8 mouse cellular contexts compared by ENCODE assay signal in the genomic region with DNA sequence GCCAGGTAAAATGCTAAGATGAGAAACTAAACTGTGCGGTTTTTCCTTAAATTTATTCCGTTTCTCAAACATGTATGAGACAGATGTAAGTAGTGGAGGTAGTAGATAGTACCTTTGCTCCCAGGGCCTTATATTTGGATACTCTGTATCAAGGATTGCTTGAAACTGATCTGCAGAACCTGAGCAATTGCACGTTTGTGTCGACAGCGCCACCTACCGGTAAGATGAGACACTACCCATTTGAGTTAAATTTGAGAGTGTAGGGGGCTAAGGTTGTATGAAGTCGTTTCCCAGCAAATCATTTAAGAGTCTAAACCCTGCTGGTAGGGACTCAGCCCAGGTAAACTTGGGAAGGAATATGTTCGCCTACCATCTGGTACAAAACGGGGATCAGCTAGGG. TPM values are rescaled to one million over a fixed set of nuclear protein-coding genes. Genes with fewer than 3 reads are reported as not detected.
DNase-seq lines count a peak whose midpoint lies in the region; ATAC-seq lines count a peak whose summit lies in the region.

No protein-coding gene starts in this region.

- H3K9ac ChIP-seq in midbrain, embryonic 14.5 days (replicated peaks; ENCODE audit: low read length): no peak overlapping the region

- intact Hi-C loops in left cerebral cortex, postnatal 4 days (cut with DNase I): loop anchor here (5.0 kb wide), 1 partner anchor 52 kb away; no protein-coding TSS in a partner anchor

- peak; percentile 80 for ATAC-seq in erythroblast, adult 5-6 weeks (replicated peaks; ENCODE audit: low FRiP score, poor library complexity, severe bottlenecking)
- no peak for ATAC-seq in midbrain, embryonic 14.5 days (ENCODE audit: low FRiP score, low TSS enrichment)

- no peaks in the 10 kb centered on the region for H3K4me1 ChIP-seq in midbrain, embryonic 14.5 days (ENCODE audit: control insufficient read depth, insufficient read depth, low read length)

- no peak overlapping the region for H3K4me3 ChIP-seq in midbrain, embryonic 14.5 days (replicated peaks; ENCODE audit: low read depth, low read length)

- H3K9me3 ChIP-seq in midbrain, embryonic 14.5 days (ENCODE audit: control insufficient read depth, low read length): no peaks in the 10 kb centered on the region

- no peaks in the 10 kb centered on the region for H3K27me3 ChIP-seq in midbrain, embryonic 14.5 days (ENCODE audit: control insufficient read depth, insufficient read depth, low read length)

- WGBS in midbrain, embryonic 14.5 days: 3% methylated on average over 9 of the region's 9 CpGs

- no peaks in the 10 kb centered on the region for H3K36me3 ChIP-seq in midbrain, embryonic 14.5 days (ENCODE audit: control insufficient read depth, insufficient read depth, low read length)

- no peak overlapping the region for H3K27ac ChIP-seq in midbrain, embryonic 14.5 days (replicated peaks; ENCODE audit: low read depth, low read length)

- peak; percentile 52 for DNase-seq in ovary, postnatal 36 days (ENCODE audit: low spot score)
- no peak for DNase-seq in ovary, postnatal 10 days (ENCODE audit: low spot score)
- DNase-seq in adrenal gland, postnatal 10 days: peak; percentile 83
- peak; percentile 88 for DNase-seq in induced T-regulatory cell, adult 2 months (ENCODE audit: low read depth)
- DNase-seq in left cerebral cortex, postnatal 4 days: peak; percentile 75
- peak; percentile 88 for DNase-seq in midbrain, embryonic 14.5 days
- DNase-seq in thymus, postnatal 25 days: peak; percentile 77

- H3K4me2 ChIP-seq in midbrain, embryonic 14.5 days (ENCODE audit: low read length): no peak overlapping the region

RNA-seq across cellular contexts. Expression of a gene that starts 45.8 kb away (rescaled TPM):
- total RNA-seq in adrenal gland, postnatal 10 days (2021): 10 to 100 TPM; 45.1 to 85.2 TPM
- total RNA-seq in erythroblast, adult 5-6 weeks (2015; ENCODE audit: low replicate concordance): 15.8 and 33.2 TPM in 2 replicates
- 19.6 and 29.7 TPM in 2 replicates for total RNA-seq in erythroblast, adult 5-6 weeks (2017; ENCODE audit: low replicate concordance)
- 10 to 100 TPM; 84.7 to 99.6 TPM for total RNA-seq in left cerebral cortex, postnatal 4 days (2021)
- polyA plus RNA-seq in midbrain, embryonic 14.5 days (2014; fragmentation: Nextera tagmentation; extraction: Ambion mirVana): 15.5 and 17.6 TPM in 2 replicates

RNA-seq across cellular contexts. Expression of a gene that starts 46.2 kb away (rescaled TPM):
- total RNA-seq in adrenal gland, postnatal 10 days (2021): under 1 TPM; 0.12 to 0.27 TPM
- not detected in 2 replicates for total RNA-seq in erythroblast, adult 5-6 weeks (2015; ENCODE audit: low replicate concordance)
- 0.14 and 0.26 TPM in 2 replicates for total RNA-seq in erythroblast, adult 5-6 weeks (2017; ENCODE audit: low replicate concordance)
- not detected for total RNA-seq in left cerebral cortex, postnatal 4 days (2021)
- polyA plus RNA-seq in midbrain, embryonic 14.5 days (2014; fragmentation: Nextera tagmentation; extraction: Ambion mirVana): 0.16 TPM in 1 of 2 replicates, not detected in the other
